ENCODE assay signal across 8 mouse cellular contexts in genomic region chr8:83955106-83955957, GRCm38 (mm10). TPM values are rescaled to one million over a fixed set of nuclear protein-coding genes. Genes with fewer than 3 reads are reported as not detected.
DNase-seq lines count a peak whose midpoint lies in the region; ATAC-seq lines count a peak whose summit lies in the region.

Gm10644 (minus strand) TSS chr8:83955205.
Asf1b (plus strand) TSS chr8:83955507.

- peak; percentile 91 for ATAC-seq in erythroblast, adult 5-6 weeks (replicated peaks; ENCODE audit: low FRiP score, poor library complexity, severe bottlenecking)
- ATAC-seq in kidney, embryonic 15.5 days (replicated peaks; ENCODE audit: low FRiP score) = peak; percentile 100
- ATAC-seq in monocyte, adult 5-6 weeks (replicated peaks; ENCODE audit: insufficient number of reproducible peaks, low FRiP score, low TSS enrichment, poor library complexity, severe bottlenecking) = peak; percentile 95

- H3K9me3 ChIP-seq in heart, embryonic 10.5 days = no peaks in the 10 kb centered on the region
- no peaks in the 10 kb centered on the region for H3K9me3 ChIP-seq in kidney, embryonic 15.5 days (replicated peaks)

- H3K9ac ChIP-seq in kidney, embryonic 15.5 days = peak within 1 kb of the TSS; percentile 68

- peaks cover 20% of the 10 kb centered on the region for H3K4me1 ChIP-seq in heart, embryonic 10.5 days
- H3K4me1 ChIP-seq in kidney, embryonic 15.5 days = peaks cover 24% of the 10 kb centered on the region

- WGBS in heart, embryonic 10.5 days = under 1% methylated on average over 75 of the region's 75 CpGs
- WGBS in kidney, embryonic 15.5 days = under 1% methylated on average over 75 of the region's 75 CpGs

- H3K27ac ChIP-seq in heart, embryonic 10.5 days = peak within 1 kb of the TSS; percentile 86
- peak within 1 kb of the TSS; percentile 51 for H3K27ac ChIP-seq in kidney, embryonic 15.5 days

- H3K36me3 ChIP-seq in heart, embryonic 10.5 days = no peaks in the 10 kb centered on the region
- H3K36me3 ChIP-seq in kidney, embryonic 15.5 days = no peaks in the 10 kb centered on the region

- no peaks in the 10 kb centered on the region for H3K27me3 ChIP-seq in heart, embryonic 10.5 days (ENCODE audit: insufficient read depth, poor library complexity, severe bottlenecking)
- H3K27me3 ChIP-seq in kidney, embryonic 15.5 days = no peaks in the 10 kb centered on the region

- DNase-seq in B cell, adult 2 months = peak; percentile 94 to 96
- DNase-seq in brain, adult 2 months (ENCODE audit: low read depth, low spot score) = peak; percentile 100
- DNase-seq in heart, embryonic 10.5 days (ENCODE audit: low spot score) = peak; percentile 99
- DNase-seq in liver = peak; percentile 100
- peak; percentile 97 for DNase-seq in spleen, postnatal 4 days (ENCODE audit: low spot score in 2 of 2)

- H3K4me2 ChIP-seq in kidney, embryonic 15.5 days = peak within 1 kb of the TSS; percentile 96

- H3K4me3 ChIP-seq in heart, embryonic 10.5 days = peak within 1 kb of the TSS; percentile 82
- H3K4me3 ChIP-seq in kidney, embryonic 15.5 days (replicated peaks) = peak within 1 kb of the TSS; percentile 85

RNA-seq across cellular contexts. Expression of gene Gm10644, which starts in this region (rescaled TPM):
- not detected in 2 replicates for total RNA-seq in erythroblast, adult 5-6 weeks (2015; ENCODE audit: low replicate concordance)
- not detected in 2 replicates for total RNA-seq in erythroblast, adult 5-6 weeks (2017; ENCODE audit: low replicate concordance)
- 0.41 and 0.86 TPM in 2 replicates for polyA plus RNA-seq in heart, embryonic 10.5 days (2016; fragmentation: Nextera tagmentation; extraction: Ambion mirVana)
- polyA plus RNA-seq in kidney, embryonic 15.5 days (2015; fragmentation: Nextera tagmentation; extraction: Ambion mirVana) = 0.69 and 0.71 TPM in 2 replicates
- 0.10 to 0.58 TPM in 2 of 3 replicates, not detected in the other for total RNA-seq in monocyte, adult 5-6 weeks (2017)

RNA-seq across cellular contexts. Expression of gene Asf1b, which starts in this region (rescaled TPM):
- 23.1 and 32.4 TPM in 2 replicates for total RNA-seq in erythroblast, adult 5-6 weeks (2015; ENCODE audit: low replicate concordance)
- total RNA-seq in erythroblast, adult 5-6 weeks (2017; ENCODE audit: low replicate concordance) = 26.2 and 32.8 TPM in 2 replicates
- 71.5 and 80.8 TPM in 2 replicates for polyA plus RNA-seq in heart, embryonic 10.5 days (2016; fragmentation: Nextera tagmentation; extraction: Ambion mirVana)
- polyA plus RNA-seq in kidney, embryonic 15.5 days (2015; fragmentation: Nextera tagmentation; extraction: Ambion mirVana) = 60.7 and 62.2 TPM in 2 replicates
- 3.5 to 4.9 TPM (median 3.6 TPM) in 3 replicates for total RNA-seq in monocyte, adult 5-6 weeks (2017)

Comparison
In these comparisons a context has a peak if more than half of its experiments do, and no peak if none do; other contexts are left out.
1. Peak in every context shown above with its lines: DNase-seq, ATAC-seq, H3K4me3 ChIP-seq and H3K27ac ChIP-seq.